Mouse (Mus musculus) hematopoietic stem cell, adult 5-6 weeks (primary cell): ENCODE measurements around the gene Eif4a2. TPM values are rescaled to one million over a fixed set of nuclear protein-coding genes. Genes with fewer than 3 reads are reported as not detected.

Experiments
- ATAC-seq, 2 experiments: fragments of 125-278 bp in 1 of 2; replicated peaks in 1 of 2; 2 replicates each; pipeline ENCODE4 v1.8.0; 2016 to 2017; ENCODE audit warnings: inconsistent platforms in 2 of 2, mild to moderate bottlenecking in 2 of 2, moderate number of reproducible peaks in 2 of 2, low read depth in 1 of 2, moderate TSS enrichment in 1 of 2; ENCODE audit not compliant: low FRiP score in 2 of 2, poor library complexity in 2 of 2, severe bottlenecking in 2 of 2, insufficient read depth in 1 of 2, low TSS enrichment in 1 of 2
- total RNA-seq: library from RNA; stranded (forward); fragments of 172-1452, 232-1000 nt; gene quantifications from 2 replicates; pipeline ENCODE4 v1.2.3, GENCODE M21; 2017

Gene Eif4a2
- total RNA-seq, 1 experiment from 2014 or later = 1,260 TPM

DNA sequence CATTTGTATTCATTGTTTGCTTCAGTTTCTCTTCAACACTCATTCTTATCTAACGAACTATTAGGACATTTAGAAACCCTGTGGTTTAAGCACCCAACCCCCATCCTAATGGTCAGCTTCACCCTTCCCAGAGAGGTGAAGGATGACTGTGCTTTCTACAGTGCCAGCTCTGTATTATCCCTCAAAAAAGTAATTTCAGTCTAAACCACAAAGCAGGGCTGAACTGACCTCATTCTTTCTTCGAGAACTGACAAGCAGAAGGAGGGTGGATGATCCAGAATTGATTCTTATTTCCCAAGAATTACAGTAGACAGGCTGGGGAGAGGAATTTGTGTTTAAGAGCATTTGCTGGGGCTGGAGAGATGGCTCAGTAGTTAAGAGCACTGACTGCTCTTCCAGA is 52.5 kb downstream of the Eif4a2 start:
- ATAC-seq = no peak

DNA sequence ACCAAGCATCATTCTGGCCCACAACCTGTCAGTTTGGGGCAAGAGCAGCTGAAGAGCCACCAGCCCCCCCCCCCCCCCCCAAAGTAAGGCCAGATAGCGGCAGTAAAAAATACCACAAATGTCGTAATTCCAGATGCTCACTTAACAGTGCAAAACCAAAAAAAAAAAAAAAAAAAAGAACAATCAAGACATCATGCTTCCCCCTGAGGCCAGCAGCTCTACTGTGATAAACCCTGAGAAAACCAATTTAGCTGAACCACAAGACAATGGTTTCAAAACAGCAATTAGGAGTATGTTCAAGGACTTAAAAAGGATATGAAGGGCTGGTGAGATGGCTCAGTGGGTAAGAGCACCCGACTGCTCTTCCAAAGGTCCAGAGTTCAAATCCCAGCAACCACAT is 54.9 kb downstream of the Eif4a2 start:
- ATAC-seq = peak; percentile 53; a peak in 3 of 4 replicates

Other genes with a start within 250 kb of the Eif4a2 start
- 16.9 and 23.7 TPM in 2 replicates for gene Tbccd1, start 249.8 kb upstream of the Eif4a2 start, total RNA-seq
- 88.0 and 110 TPM in 2 replicates for gene Dnajb11, start 249.6 kb upstream of the Eif4a2 start, total RNA-seq
- not detected in 2 replicates for gene Ahsg, start 216.2 kb upstream of the Eif4a2 start, total RNA-seq
- gene Fetub, start 189.1 kb upstream of the Eif4a2 start, total RNA-seq = 1.1 TPM in 1 of 2 replicates, not detected in the other
- not detected in 2 replicates for gene Hrg, start 156.4 kb upstream of the Eif4a2 start, total RNA-seq
- gene Kng2, start 78.0 kb upstream of the Eif4a2 start, total RNA-seq = not detected in 2 replicates
- not detected in 2 replicates for gene Kng1, start 49.6 kb upstream of the Eif4a2 start, total RNA-seq
- 59.0 and 75.0 TPM in 2 replicates for gene Rfc4, start 20.3 kb downstream of the Eif4a2 start, total RNA-seq
- gene Adipoq, start 39.1 kb downstream of the Eif4a2 start, total RNA-seq = not detected in 2 replicates
- 1.2 and 2.1 TPM in 2 replicates for gene St6gal1, start 117.3 kb downstream of the Eif4a2 start, total RNA-seq